Mouse (Mus musculus): ENCODE data around the gene Slc44a4.
A peak's percentile ranks its signal among the peaks of the same experiment; 100 is the strongest.
"Not testable (repeated sequence)": the region's sequence is repeated elsewhere in the genome, so short reads cannot be mapped to it uniquely, and the experiment has no call there.

Gene Slc44a4

DNA sequence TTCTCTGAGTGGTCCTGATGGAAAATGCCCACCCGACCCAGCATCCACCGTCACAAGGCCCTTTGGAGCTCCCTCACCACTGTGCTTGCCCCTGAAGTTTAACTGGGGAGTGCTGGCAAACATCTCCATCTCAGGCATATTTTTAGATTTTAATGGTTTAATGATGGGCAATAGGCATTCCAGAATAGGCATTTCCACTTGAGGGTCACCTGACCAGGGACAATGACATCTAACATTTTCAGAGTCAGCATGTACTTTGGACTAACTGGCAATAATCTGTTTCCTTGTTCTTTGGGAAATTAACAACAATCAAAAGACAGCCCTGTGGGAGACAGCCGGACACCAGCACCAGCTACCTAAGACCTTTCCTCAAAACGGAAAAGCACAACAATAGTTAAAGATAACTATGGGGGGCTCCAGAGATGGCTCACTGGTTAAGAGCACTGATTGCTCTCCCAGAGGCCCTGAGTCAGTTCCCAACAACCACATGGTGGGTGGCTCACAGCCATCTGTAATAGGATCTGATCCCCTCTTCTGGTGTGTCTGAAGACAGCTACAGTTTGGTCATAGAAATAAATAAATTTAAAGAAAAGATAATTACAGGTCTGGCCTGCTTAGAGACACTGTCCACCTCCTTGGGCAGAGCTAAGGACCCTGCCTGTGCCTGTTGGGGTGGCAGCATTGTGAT lies 29.0 kb downstream of the Slc44a4 start:
- DNase-seq (ENCODE audit: low spot score), result no peak

DNA sequence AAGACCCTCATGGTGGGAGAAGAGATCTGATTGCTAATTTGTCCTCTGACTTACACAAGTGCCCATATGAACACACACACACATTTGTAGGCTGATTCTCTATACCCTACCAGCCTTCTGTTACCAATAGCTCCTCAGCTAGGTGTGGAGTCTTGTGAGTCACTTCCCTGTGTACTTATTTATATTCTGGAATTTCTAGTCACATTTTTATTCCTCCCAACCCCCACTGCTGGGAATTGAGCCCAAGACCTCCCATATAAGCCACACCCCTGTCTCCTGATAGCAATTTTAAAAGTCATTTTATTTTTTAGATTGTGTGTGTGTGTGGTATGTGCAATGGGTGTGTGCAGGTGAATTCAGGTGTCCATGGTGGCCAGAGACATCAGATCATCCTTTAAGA lies 30.1 kb downstream of the Slc44a4 start:
- DNase-seq (ENCODE audit: low spot score), result no peak

DNA sequence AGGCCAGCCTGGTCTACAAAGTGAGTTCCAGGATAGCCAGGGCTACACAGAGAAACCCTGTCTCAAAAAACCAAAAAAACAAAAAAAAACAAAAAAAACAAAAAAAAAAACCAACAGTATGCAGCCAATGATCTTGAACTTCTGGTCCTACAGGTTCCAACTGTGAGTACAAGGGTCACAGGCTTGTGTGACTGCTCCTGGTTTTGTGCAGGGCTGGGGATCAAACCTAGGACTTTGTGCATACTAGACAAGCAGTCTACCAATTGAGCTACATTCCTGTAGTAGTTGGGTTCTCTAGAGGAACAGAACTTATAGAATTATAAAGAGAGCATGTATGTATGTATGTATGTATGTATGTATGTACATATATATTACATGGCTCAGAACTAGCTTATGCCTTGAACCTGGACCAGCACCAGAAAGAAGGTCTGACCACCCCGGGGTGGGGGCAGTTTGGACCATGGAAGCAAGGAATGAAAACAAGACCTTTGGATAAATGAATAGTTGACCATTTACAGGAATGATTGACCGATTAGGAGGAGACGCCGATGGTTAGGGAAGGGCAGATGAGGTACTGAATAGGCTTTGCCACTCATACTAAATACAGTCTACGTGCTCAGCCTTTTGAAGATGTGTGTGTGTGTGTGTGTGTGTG lies 32.3 kb downstream of the Slc44a4 start:
- DNase-seq (ENCODE audit: low spot score), result no peak

DNA sequence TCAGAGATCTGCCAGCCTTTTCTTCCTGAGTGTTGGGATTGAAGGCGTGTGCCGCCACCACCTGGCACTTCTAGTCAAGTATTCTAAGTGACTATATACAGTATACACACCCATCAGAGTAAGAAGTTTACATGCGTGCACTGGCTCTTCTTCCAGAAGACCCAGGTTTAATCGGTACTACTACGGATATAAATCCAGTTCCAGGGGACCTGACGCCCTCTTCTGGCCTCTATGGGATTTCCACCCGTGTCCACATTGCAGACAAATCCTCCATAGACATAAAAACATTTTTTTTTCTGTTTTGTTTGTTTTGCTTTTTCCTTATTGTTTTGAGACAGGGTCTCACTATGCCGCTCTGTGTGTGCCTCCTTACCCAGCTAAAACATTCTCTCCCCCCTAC lies 33.3 kb downstream of the Slc44a4 start:
- DNase-seq (ENCODE audit: low spot score), result no peak

DNA sequence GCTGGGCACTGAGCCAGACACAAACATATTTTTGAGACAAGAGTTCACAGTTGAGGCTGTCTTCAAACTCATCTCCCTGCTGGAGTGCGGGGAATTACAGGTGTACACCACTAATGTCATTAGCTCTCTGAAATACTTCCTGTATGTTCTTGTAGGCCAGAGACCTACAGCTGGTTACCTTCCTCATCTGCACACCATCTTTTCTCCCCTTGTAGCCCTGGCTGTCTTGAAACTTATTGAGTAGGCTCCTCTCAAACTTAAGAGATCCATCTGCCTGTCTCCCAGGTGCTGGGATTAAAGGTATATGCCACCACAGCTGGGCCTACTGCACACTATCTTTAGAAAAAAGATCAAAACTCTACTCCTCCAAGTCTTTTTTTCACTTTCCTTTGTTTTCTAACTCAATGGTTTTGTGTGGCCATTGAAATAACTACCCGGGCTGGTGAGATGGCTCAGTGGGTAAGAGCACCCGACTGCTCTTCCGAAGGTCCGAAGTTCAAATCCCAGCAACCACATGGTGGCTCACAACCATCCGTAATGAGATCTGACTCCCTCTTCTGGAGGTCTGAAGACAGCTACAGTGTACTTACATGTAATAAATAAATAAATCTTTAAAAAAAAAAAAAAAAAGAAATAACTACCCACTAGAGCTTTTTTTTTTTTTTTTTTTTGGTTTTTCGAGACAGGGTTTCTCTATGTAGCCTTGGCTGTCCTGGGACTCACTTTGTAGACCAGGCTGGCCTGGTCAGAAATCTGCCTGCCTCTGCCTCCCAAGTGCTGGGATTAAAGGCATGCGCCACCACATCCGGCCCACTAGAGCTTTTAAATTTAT lies 34.7 kb downstream of the Slc44a4 start:
- not testable (repeated sequence) for DNase-seq (ENCODE audit: low spot score)

DNA sequence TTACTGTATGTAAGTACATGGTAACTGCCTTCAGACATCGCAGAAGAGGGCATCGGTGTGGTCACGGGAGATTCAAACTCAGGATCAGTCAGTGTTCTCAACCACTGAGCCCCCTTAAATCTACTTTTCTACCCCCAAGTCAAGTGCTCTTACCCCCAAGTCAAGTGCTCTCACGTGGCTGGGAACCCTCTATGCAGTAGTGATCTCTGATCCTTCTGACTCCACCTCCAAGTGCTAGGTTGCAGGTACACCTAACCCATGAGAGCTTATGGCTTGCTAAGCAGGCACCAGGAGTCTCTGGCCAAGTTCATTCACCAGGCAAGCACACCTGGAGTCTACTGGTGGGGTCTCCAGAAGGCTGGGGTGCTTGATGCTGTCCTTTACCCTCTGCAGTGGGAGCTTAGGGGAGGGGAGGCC lies 35.3 kb downstream of the Slc44a4 start:
- DNase-seq (ENCODE audit: low spot score), result no peak

DNA sequence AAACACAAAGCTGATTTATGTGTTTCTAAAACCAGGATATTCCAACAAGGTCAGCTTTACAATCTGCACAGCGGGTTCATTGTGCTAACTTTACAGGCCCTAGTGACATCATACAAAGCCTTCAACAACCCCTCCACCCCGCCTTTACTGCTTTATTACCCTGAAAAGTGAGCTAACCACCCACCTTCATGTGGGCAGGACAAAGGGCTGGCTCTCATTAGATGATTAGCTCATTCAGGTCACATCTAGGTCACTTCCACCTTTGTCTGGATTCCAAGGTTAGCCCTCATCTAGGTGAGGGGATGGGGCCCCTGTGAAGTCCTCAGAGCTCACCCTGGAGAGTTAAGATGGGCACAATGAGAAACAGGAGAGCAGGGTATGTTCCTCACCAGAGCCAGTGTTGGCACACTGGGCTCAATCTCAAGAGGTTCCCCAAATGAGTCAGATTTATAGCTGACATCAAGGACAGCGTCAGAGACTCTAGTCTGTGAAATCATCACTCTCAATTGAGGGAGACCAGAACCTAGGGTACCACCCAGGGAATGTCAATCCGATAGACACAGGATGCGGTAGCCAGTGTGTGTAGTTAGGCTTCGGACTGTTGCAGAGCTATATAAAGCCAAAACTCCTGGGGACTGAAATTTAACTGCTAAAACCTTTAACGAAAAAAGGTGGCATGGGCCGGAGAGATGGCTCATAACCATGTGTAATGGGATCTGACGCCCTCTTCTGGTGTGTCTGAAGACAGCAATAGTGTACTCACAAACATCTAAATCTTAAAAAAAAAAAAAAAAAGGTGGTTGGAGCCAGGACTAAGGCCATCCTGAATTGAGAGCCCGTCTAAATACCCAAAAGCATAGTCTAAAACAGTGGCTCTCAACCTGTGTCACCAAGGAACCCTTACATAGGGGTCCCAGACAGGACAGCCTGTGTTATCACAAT lies 36.5 kb downstream of the Slc44a4 start:
- DNase-seq (ENCODE audit: low spot score), result no peak

DNA sequence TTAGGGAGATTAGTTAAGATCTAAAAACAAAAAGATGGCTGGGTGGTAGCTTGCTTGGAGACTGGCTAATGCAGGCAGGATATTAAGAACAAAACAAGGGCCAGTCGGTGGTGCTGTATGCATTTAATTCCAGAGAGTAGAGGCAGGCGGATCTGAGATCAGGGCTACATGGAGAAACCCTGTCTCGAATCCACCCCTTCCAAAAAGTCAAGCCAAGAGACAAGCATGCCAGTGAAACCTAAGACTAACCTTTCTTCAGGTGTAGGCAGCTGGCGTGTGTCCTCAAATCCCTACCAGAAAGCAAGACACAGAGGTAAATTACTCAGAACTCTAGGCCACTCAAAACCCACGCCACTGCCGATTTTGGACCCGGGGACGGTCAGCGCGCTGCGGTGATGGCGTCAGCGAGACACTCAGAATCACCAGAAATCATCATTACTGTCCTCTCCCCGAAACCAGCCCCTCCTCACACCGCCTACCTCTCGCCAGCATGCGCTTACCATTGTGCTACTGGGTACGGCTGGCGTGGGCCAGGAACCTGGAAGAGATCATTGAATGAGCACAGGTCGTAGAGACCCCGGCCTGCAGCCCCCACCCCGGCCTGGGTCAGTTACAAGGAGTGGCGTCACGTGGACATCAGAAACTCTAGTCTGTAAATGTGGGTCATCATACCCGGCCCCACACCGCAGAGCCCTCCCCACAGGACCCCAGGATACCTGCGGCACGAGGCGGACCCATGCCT lies 37.5 kb downstream of the Slc44a4 start:
- no peak for DNase-seq (ENCODE audit: low spot score)

DNA sequence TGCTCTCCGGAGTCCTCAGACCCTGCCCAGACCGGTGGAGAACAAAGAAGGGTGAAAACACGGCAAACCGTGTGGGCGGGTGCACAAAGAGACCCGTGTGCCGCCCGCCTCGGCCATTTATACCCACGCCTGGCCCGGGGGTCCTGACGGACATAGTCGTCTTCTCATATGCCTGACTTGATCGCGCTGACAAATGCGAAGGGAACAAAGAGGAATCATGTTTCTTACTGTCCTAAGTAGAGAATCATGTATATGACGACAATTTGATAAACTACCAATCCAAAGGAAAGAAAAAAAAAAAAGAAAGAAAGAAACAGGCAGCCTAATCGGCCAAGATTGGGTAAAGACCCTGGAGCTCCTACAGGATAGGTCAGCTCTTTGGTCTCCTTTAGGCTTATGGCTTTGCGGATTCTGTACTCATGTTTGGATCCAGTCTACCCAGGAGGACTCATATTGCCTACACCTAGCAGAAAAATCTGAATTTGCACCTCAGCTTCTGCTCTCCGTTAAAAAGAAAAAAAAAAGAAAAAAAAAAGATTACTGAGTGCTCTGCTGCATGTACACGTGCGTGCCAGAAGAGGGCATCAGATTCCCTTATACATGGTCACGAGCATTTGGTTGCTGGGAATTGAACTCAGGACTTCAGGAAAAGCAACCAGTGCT lies 38.2 kb downstream of the Slc44a4 start:
- DNase-seq (ENCODE audit: low spot score), result peak; percentile 81

DNA sequence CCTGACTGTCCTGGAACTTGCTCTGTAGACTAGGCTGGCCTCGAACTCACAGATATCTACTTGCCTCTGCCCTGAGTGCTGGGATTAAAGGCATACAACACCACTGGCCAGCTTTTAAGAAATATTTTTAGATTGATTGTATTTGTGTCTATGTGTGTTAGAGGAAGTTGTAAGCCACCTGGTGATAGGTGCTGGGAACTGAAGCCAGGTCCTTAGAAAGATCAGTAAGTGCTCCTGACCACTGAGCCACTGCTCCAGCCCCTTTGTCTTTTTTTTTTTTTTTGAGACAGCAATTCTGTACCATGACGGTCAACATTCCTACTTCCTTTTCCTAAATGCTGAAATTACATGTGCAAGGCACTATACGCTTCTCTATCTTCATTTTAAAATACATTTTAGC lies 39.0 kb downstream of the Slc44a4 start:
- no peak for DNase-seq (ENCODE audit: low spot score)

DNA sequence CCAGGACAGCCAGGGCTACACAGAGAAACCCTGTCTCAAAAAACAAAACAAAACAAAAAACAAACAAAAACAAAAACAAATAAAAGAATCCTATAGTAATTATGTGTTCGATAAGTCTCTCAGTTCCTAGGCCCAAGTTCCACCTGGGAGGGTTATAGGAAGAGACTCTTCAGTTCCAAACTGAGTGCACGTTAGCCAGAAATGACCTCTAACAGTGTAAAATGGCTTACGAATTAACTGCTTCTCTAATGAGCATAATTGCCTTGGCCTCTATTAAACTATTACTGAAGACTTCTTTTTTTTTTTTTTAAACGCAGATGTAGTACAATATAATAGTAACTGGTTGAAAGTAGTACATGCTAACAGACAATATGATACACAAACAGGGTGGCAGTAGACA lies 39.6 kb downstream of the Slc44a4 start:
- no peak for DNase-seq (ENCODE audit: low spot score)

DNA sequence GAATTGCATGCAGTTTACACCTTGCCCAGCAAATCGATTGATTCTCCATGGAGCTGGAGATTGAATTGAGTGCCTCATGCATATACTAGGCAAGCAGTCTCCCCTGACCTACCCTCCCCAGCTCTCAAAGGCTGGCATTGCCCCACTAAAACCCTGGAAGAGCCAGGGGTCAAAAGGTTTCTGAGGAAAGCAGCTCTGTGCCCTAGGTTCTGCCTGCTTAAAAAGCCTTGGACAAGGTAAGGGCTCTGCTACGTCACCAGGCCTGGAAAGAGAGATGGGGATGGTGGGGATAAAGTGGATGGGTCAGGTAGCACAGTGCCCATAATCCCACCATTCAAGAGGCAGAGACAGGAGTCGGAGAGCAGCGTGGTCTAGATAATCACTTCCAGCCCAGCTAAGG lies 40.6 kb downstream of the Slc44a4 start:
- DNase-seq (ENCODE audit: low spot score), result no peak

DNA sequence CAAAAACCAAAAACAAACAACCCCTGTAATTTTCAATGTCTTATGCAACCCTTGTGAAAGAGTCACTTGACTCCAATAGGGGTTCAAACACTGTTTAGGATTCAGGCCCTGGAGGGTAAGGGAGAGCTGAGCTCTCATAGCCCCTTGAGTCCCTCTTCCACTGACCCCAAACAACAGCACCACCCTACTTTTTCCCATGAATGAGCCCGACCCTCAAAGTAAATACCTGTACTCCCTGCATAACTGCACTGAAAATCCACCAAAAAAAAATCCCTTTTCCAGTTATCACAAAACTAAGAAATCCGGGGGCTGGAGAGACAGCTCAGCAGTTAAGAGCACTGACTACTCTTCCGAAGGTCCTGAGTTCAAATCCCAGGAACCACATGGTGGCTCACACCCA lies 41.6 kb downstream of the Slc44a4 start:
- no peak for DNase-seq (ENCODE audit: low spot score)

DNA sequence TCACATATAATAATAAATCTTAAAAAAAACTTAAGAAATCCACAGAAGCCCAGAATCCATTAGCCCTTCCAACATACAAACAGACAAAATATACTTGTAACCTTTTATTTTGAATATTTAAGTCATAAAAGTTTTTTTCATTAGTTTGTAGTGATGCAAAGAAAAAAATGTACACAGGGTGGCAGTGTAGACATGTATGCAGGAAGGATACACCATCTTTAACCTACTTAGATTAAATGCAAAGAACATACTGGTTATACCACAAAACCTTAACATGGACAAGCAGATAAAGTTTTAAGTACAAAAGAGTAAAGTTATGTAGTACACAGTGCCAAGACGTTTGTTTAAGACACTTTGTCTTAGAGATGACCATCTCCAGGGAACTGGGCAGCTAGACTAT lies 42.1 kb downstream of the Slc44a4 start:
- no peak for DNase-seq (ENCODE audit: low spot score)

DNA sequence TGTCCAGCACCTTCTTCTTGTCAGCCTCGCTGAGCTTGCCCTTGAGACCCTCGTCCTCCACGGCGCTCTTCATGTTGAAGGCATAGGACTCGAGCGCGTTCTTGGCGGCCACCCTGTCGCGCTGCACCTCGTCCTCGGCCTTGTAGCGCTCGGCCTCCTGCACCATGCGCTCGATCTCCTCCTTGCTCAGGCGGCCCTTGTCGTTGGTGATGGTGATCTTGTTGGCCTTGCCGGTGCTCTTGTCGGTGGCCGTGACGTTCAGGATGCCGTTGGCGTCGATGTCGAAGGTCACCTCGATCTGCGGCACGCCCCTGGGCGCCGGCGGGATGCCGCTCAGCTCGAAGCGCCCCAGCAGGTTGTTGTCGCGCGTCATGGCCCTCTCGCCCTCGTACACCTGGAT lies 43.0 kb downstream of the Slc44a4 start:
- DNase-seq (ENCODE audit: low spot score), result not testable (repeated sequence)

DNA sequence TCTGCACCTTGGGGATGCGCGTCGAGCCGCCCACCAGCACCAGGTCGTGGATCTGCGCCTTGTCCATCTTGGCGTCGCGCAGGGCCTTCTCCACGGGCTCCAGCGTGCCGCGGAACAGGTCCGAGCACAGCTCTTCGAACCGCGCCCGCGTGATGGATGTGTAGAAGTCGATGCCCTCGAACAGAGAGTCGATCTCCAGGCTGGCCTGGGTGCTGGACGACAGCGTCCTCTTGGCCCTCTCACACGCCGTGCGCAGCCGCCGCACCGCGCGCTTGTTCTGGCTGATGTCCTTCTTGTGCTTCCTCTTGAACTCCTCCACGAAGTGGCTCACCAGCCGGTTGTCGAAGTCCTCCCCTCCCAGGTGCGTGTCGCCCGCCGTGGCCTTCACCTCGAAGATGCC lies 43.7 kb downstream of the Slc44a4 start:
- not testable (repeated sequence) for DNase-seq (ENCODE audit: low spot score)

DNA sequence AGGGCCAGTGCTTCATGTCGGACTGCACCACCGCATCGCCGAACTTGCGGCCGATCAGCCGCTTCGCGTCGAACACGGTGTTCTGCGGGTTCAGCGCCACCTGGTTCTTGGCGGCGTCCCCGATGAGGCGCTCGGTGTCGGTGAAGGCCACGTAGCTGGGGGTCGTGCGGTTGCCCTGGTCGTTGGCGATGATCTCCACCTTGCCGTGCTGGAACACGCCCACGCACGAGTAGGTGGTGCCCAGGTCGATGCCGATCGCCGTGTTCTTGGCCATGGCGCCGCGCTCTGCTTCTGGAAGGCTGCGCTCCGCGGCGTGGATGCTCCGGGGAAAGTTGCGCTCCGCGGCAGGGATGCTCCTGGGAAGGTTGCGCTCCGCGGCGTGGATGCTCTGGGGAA lies 44.5 kb downstream of the Slc44a4 start:
- DNase-seq (ENCODE audit: low spot score), result not testable (repeated sequence)

DNA sequence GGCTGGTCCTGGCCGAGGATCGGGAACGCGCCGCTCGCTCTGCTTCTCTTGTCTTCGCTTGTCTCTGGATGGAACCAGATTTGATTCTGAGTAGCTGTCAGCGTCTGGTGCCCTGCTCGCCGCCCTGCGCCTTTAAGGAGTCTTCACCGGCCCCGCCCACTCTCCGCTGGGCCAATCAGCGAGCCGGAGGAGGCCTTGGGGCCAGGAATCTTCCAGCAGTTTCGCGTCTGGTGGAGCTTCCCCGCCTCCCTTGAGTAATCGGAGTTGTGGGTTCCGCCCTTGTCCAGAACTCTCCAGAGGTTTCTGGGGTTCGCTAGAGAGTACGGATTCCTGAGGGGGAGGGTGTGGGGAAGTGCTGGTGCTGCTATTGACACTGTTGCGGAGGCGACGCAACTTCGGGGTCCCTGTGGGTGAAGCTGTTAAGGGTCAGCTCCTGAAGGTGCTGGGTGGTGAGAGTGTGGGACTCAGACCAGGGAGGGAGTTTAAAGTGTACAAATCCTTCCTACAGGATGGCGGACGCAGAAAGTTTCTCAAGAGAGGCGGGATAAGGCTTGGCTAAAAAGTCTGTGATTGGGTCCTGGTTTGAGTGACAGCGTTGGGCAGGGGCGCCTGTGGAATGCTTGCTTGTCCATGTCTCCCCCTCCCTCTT lies 45.0 kb downstream of the Slc44a4 start, which contains the start of gene Hspa1b:
Gene Hspa1b (minus strand): TSS at position 109 of the 649 bp plus-strand sequence.
- peak; percentile 75 for DNase-seq (ENCODE audit: low spot score)

DNA sequence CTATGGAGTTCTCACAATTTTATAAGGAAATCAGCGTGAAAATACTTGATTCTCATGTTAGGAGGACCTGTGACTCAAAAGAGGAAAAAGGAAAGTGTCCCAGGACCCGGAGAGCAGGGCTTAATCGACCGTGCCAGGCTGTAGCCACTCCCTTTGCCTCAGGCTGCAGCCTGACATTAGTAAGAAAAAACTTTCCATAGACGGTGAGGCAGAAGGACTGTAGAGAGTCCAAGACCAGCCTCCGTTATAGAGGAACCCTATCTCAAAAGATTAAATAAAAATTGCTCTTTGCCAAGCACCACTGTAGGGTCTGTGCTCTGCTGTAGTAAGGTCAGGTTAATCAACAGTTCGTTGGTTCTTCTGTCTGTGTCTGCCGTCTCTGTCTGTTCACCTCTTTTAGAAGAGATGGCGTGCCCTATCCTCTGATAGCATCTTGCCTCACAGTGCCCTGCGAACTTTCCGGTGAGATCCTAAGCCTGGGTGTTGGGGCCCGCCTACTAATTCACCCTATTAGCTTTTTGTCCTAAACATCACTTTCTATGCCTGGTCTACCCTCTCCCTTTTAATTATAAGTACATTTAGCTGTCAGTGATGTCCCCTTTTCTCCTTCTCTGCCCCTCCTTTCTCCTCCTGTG lies 45.7 kb downstream of the Slc44a4 start:
- DNase-seq (ENCODE audit: low spot score), result no peak
